Mouse (Mus musculus) cerebellum, adult 9-10 months (tissue): Measurements from ENCODE around the gene Gm14781.
"Not testable (repeated sequence)": the region's sequence is repeated elsewhere in the genome, so short reads cannot be mapped to it uniquely, and the experiment has no call there.

Experiments
- DNase-seq: peaks from one replicate; pipeline ENCODE4 v3.0.0; 2022

Gm14781 gene

GRCm38 (mm10) chrX:91631894-91632293 lies at the start of gene Gm14781:
Gene Gm14781 (plus strand): TSS chrX:91632194.
- DNase-seq, result not testable (repeated sequence)

GRCm38 (mm10) chrX:91654964-91655575 lies 23.1 kb downstream of the Gm14781 start:
- not testable (repeated sequence) for DNase-seq
